Mouse (Mus musculus) kidney, postnatal 14 days (tissue): ENCODE measurements at regions not wholly inside any gene's neighbourhood (a gene's known extent, or its start where the extent isn't known, plus 50 kb on each side); places are given as distances from the start of the nearest gene placed in this dataset.
A peak's percentile ranks its signal among the peaks of the same experiment; 100 is the strongest.

Experiments
- DNase-seq: peaks from one replicate; pipeline ENCODE4 v3.0.0; 2022; ENCODE audit warnings: mixed read lengths

DNA sequence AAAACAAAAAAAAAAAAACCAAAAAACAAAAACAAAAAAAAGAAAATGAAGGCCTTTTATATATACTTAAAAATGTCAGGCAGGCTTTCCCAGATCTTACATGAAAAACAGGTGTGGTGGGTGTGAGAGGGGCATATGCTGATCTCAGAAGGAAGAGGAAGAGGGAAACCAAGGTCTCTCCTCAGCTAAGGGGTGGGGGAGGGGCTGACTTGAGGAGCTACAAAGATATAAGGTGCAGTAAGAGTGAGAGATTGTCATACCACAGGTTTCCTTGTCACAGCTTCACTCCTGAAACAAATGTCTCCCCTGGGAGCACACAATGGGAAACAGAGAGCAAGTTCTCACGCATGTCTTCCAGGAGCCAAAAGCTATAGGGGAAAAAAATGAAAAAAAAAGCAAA lies 440.0 kb downstream of the Tns3 start:
- DNase-seq, result no peak

DNA sequence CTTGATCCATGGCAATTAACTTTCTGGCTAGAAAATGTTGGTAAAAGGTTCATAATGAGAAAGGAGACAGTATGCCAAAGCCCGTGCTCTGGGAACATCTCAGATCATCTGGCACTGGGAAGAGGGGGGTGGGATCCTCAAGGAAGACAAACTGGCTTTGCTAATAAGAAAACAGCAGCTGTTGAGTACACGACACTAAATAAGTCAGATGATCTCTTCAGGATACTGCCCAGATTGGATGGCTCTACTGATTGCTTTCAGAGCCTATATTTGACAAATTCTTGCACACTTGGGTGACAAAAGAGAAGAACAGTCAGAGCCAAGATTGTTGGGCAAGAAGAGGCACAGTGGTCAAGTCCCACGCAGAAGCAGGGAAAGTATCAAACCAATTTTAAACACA lies 443.7 kb downstream of the Tns3 start:
- no peak for DNase-seq

DNA sequence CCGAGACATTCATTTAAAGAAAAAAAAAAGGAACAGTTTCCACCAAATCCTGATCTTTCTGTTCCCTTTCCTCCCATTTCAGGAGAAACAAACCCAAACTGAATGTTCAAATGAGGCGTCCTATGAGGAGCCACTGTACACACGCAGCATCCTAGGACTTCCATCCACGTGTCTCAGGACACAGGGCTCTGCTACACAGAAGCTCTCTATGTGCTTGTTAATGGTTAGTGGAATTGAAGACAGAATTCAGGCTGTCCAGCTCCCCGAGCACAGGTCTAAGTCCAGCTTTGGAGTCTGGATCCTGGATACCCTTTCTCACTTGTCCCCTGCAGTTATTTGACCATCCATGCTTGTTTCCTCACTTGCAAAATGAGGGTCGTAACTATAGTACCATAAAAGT lies 444.4 kb downstream of the Tns3 start:
- no peak for DNase-seq

DNA sequence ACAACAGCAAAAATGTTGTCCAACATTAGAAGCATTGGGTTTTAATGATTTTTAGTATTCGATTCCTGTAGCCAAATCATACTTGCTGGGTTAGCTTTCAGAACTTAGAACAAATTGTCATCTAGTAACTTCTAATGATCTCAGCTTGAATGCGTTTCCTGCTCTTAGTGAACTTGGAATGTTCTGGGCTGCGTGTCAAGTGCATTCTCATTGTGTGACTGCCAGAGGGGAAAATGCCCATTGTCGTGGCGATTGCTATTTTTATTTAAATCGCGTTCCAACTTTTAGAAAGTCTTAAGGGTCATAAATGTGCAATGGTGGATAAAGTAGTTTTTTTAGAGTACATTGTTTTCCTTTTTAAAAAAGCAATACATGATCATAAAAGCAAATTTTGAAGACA lies 448.7 kb downstream of the Tns3 start:
- peak; percentile 71 for DNase-seq

DNA sequence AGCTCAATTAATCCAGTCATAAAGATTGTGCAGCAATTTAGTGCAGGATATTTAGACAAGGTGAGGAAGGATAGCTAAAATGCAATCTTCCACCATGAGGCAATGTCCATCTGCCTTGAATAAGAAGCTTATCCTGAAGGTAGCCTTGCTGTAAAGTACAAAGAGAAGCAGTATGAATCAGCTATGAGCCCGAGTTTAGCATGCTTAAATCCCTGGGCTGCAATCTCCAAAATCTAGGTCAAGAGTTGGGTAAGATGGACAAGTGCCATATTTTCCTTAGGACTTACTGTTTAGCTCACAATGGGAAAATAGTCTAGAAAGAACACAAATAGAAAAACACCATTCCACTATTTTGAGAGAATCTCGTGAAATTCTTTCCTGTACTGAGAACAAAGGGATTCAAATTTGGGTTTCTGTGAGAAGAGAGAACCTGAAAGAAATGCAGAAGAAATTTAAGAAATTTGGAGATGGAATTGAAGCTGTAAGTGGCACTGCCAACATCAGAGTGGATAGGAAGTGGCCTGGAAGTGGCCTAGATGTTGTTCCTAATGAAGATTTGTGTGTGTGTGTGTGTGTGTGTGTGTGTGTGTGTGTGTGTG lies 449.9 kb downstream of the Tns3 start:
- DNase-seq, result no peak

DNA sequence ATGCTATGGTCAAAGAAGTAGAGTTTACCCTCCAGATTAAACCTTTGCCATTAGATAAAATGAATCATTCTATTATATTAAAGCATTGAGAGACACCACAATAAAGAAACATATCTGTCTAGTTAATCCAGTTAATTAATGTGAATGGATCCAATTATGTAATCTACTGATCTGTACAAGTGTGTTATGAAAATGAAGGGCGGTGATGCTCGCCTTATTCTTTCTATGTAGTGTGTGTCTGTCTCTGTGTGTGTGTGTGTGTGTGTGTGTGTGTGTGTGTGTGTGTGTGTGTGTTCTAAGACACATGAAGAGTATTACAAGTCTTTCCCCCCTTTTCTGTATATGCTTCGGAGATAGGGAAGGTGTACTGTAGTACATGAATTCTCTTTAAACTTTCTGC lies 451.2 kb downstream of the Tns3 start:
- DNase-seq, result no peak

DNA sequence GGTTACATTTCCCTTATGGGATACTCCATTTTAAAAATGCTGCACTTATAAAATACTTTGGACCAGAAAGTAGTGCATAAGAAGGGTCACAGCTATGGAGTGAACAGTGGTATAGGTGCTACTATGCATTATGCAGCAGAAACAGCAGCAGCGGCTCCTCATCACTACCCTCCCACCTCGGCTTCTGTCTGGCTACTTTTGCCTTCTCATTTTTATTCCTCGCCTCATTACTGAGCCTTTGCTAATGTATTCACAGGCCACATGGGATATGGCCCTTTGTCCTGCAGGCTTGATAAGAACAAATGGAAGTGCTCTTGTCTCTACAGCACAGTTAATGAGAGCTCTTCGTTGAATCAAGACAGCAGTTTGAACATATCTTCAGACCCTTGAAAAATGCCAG lies 451.6 kb downstream of the Tns3 start:
- no peak for DNase-seq

DNA sequence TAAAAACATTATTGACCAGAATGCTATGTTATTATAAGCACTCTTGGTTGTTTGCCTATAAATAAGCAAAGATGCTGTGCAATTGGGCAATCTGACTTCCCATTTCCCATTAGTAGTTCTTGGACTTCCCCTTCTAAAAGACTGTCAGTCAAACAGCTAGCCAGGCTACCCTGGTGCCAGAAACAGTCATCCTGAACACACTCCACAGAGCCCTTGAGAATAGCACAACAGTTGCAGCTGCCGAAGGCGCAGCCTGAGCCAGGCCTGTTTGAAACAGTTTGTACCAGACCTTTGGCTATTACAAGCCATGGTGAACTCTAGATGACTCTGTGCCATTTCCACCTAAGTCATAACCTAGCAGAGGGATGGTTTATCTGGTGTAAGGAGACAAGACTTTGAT lies 455.3 kb downstream of the Tns3 start:
- no peak for DNase-seq

DNA sequence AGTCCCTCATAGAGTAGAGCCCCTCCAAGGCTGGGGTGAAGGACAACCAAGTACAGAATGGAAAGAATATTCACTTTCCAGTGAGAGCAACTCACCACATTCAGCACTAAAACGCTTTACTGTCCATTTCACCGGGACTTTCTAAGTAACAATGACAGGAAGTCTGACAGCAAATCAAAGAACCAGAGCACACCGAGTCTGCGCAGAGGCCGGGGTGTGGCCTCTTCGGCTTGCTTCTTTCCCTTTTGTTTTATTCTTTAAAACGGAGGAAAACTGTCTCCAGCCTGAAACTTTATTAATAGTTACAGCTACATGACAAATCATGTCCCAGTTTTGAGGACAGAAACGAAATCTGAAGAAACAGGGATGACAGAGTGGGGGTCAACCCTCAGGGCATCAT lies 465.0 kb downstream of the Tns3 start:
- no peak for DNase-seq
